Mouse (Mus musculus) ES-E14 (cell line): ENCODE results near the gene Cdh9.

Source experiments
- HCFC1 ChIP-seq: IDR thresholded peaks from 2 replicates; pipeline ENCODE4 v1.6.1; 2012; ENCODE audit warnings: low read length, inconsistent platforms, borderline replicate concordance; ENCODE audit not compliant: insufficient read depth
- MAFK ChIP-seq: IDR thresholded peaks from 2 replicates; pipeline ENCODE4 v1.6.1; 2014; ENCODE audit warnings: mild to moderate bottlenecking, low read depth, low read length, inconsistent platforms; ENCODE audit not compliant: insufficient read depth
- ZC3H11A ChIP-seq: IDR thresholded peaks from 2 replicates; pipeline ENCODE4 v1.6.1; 2012; ENCODE audit warnings: low read depth, mild to moderate bottlenecking, inconsistent platforms, low read length, borderline replicate concordance
- ZNF384 ChIP-seq: IDR thresholded peaks from 2 replicates; pipeline ENCODE4 v1.6.1; 2012; ENCODE audit warnings: low read depth, low read length, inconsistent platforms

DNA sequence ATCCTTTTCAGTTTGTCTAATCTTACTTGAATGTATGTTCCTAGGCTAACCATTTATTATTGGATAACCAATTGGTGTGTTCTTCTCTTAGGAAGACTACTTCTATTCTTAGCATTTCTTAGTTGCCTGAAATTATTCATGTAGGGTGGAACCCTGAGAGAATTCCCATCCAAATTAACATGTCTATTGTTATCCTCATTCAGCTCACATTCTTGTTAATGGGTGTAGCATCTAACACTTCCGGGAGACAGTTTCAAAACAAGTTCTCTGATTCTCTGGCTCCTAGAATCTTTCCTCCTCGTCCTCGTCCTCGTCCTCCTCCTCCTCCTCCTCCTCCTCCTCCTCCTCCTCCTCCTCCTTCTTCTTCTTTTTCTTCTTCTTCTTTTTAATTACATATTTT, 10.5 kb downstream of the Cdh9 start:
- TF ChIP-seq ZC3H11A = no peak
- no peak for TF ChIP-seq HCFC1
- TF ChIP-seq MAFK = no peak
- no peak for TF ChIP-seq ZNF384
